Mouse (Mus musculus) forebrain, postnatal 0 days (tissue): ENCODE measurements at regions not wholly inside any gene's neighbourhood (a gene's known extent, or its start where the extent isn't known, plus 50 kb on each side); places are given as distances from the start of the nearest gene placed in this dataset.

Experiments used
- ATAC-seq: fragments of 200-750 bp; cut with Nextera tagmentation; 2 replicates; pipeline ENCODE4 v1.8.0; 2017; ENCODE audit warnings: mild to moderate bottlenecking, moderate library complexity
- DNase-seq: peaks from one replicate; pipeline ENCODE4 v3.0.0-alpha.2; 2015
- H3K27ac ChIP-seq: fragments of 300-500 bp; sonication (generic); 2 replicates; pipeline ENCODE4 v1.5.1; 2014; ENCODE audit warnings: low read depth, mild to moderate bottlenecking, antibody characterized with exemption, low read length, moderate library complexity, mixed read lengths
- H3K27me3 ChIP-seq: fragments of 300-500 bp; sonication (generic); 2 replicates; pipeline ENCODE4 v1.6.1; 2014; ENCODE audit warnings: mild to moderate bottlenecking, low read length, mixed read lengths; ENCODE audit not compliant: insufficient read depth
- H3K36me3 ChIP-seq: fragments of 300-500 bp; sonication (generic); 2 replicates; pipeline ENCODE4 v1.6.1; 2014; ENCODE audit warnings: mild to moderate bottlenecking, moderate library complexity; ENCODE audit not compliant: insufficient read depth
- H3K4me1 ChIP-seq: fragments of 300-500 bp; sonication (generic); 2 replicates; pipeline ENCODE4 v1.6.1; 2014; ENCODE audit warnings: antibody characterized with exemption; ENCODE audit not compliant: insufficient read depth
- H3K4me2 ChIP-seq: fragments of 300-500 bp; sonication (generic); 2 replicates; pipeline ENCODE4 v1.6.1; 2014; ENCODE audit warnings: low read depth, mild to moderate bottlenecking, moderate library complexity
- H3K4me3 ChIP-seq: fragments of 300-500 bp; sonication (generic); 2 replicates; pipeline ENCODE4 v1.5.1; 2014; ENCODE audit warnings: low read depth, low read length, mixed read lengths
- H3K9ac ChIP-seq: fragments of 300-500 bp; sonication (generic); 2 replicates; pipeline ENCODE4 v1.6.1; 2014; ENCODE audit warnings: mild to moderate bottlenecking
- H3K9me3 ChIP-seq: fragments of 300-500 bp; sonication (generic); 2 replicates; pipeline ENCODE4 v1.6.1; 2016; ENCODE audit warnings: low read length
- CTCF ChIP-seq: sonication (generic); IDR thresholded peaks from 2 replicates; pipeline ENCODE4 v1.5.1; 2016; ENCODE audit warnings: antibody characterized with exemption, control low read depth, low read depth
- WGBS: fragments of 180-500 bp; shearing (Covaris S2); extraction: QIAGEN DNeasy Blood & Tissue Kit; methylation state at CpG from one replicate; pipeline ENCODE4 v1.1.7; 2014; 5-methylcytosine and 5-hydroxymethylcytosine counted together

DNA sequence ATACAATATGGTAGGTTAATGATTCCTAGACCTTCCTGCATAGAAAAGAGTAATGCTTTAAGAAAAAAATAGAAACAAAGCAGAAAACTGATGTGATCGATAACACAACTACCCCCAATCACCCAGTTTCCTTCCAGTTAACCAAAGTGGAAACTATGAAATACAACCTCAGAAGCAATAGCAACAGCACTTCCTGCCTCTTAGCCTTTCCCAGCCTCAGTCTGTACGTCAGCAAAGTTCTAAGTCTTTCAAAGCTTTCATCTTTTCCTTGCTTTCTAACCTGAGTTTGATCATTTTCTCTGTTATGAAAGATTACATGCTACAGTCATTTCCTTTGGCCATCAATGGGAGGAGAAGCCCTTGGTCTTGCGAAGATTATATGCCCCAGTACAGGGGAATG, 355.9 kb upstream of the Cblb start:
- Histone ChIP-seq H3K36me3 (no peaks in the 10 kb centered on the region), H3K9ac (no peak overlapping the region), H3K27ac (no peak overlapping the region), H3K4me3 (no peak overlapping the region), H3K27me3 (no peaks in the 10 kb centered on the region), H3K4me1 (no peaks in the 10 kb centered on the region), H3K4me2 (no peak overlapping the region), H3K9me3 (no peaks in the 10 kb centered on the region)
- DNase-seq (no peak), ATAC-seq (no peak)
- WGBS, result 94% methylated on average over 3 of the region's 3 CpGs
- TF ChIP-seq CTCF, result no peak

DNA sequence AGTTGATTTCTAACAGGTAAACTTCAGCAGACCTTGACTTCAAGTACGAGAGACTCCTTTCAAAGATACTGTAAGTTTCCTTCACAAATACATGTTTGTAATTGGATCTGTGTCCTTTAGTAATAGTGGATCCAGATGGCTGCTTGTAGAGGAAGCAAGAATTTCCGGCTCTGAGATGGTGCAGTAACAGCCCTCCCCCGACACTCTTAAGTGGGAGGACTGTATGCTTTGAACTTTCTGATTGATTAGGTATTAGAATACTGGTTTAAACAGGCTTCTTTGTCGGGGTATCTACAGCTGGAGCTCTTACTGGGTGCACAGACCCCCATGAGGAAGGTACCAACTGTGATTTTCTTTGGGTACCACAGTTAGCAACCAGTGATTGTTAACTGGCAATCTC, 355.0 kb upstream of the Cblb start:
- no peak overlapping the region for H3K27ac ChIP-seq
- ATAC-seq, result no peak
- no peak overlapping the region for H3K4me3 ChIP-seq
- no peaks in the 10 kb centered on the region for H3K36me3 ChIP-seq
- H3K27me3 ChIP-seq, result no peaks in the 10 kb centered on the region
- no peaks in the 10 kb centered on the region for H3K9me3 ChIP-seq
- no peak overlapping the region for H3K4me2 ChIP-seq
- no peaks in the 10 kb centered on the region for H3K4me1 ChIP-seq
- DNase-seq, result no peak
- no peak for TF ChIP-seq CTCF
- 72% methylated on average over 4 of the region's 4 CpGs for WGBS
- no peak overlapping the region for H3K9ac ChIP-seq

DNA sequence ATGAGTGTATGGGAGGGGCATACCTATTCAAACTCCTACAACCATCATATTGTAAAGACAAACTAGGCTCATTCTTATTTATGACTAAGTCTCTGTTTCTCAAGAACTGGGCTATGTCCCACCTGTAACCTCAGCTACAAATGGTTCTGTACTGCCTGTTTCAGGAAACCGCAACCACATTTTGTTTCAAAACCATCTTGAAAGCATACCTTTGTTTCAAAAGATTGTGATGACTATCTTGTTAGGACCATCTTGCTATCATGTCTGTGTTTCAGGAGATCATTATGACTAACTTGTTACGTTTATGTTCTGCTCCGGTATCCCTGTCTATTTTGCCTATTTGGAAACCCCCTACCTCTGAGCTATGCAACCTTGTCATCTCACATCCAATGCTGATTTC, 340.2 kb upstream of the Cblb start:
- ATAC-seq, result no peak
- no peak overlapping the region for H3K9ac ChIP-seq
- no peak overlapping the region for H3K27ac ChIP-seq
- H3K4me3 ChIP-seq, result no peak overlapping the region
- WGBS, result 95% methylated on average over 3 of the region's 3 CpGs
- TF ChIP-seq CTCF, result no peak
- DNase-seq, result no peak
- no peaks in the 10 kb centered on the region for H3K27me3 ChIP-seq
- no peaks in the 10 kb centered on the region for H3K36me3 ChIP-seq
- no peaks in the 10 kb centered on the region for H3K9me3 ChIP-seq
- H3K4me2 ChIP-seq, result no peak overlapping the region
- H3K4me1 ChIP-seq, result no peaks in the 10 kb centered on the region

DNA sequence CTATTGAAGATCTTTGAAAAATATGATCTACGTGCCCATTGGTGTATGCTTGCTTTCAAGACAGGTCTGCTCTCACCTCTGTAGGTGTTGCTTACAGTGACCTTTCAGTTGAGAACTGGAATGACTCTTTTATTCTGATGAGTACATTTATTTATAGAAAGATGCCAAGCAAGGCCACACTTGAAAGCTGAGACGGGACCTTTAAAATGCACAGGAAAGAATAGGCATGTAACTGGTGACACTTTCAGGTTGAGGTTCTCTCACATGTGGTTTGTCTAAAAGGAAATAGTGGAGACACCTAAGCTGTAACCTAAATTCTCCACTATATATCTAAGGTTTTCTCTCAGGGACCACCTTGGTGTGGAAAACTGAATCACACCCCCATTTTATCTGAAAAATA, 326.0 kb upstream of the Cblb start:
- ATAC-seq, result no peak
- WGBS, result 81% methylated on average over 2 of the region's 2 CpGs
- no peak overlapping the region for H3K4me2 ChIP-seq

DNA sequence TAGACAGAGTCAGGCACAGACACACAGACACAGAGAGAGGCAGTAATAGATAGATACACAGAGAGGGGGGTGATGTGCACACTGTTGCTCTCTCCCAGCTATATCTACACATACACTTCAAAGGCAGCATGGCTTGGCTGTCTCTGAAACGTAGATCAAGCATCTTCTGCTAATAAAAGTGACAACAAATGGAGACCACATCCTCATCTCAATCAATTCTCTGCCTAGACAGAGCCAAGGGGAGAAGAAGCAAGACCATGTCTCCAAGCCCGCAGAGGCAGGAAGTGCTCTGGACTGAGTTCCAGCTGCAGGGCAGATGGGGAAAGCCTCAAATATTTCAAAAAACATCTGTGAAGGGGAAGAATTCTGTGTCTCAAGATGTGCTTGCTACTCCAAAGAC, 312.3 kb upstream of the Cblb start:
- Histone ChIP-seq H3K27me3 (no peaks in the 10 kb centered on the region), H3K4me2 (no peak overlapping the region), H3K9ac (no peak overlapping the region), H3K9me3 (no peaks in the 10 kb centered on the region), H3K4me1 (no peaks in the 10 kb centered on the region), H3K27ac (no peak overlapping the region), H3K36me3 (no peaks in the 10 kb centered on the region), H3K4me3 (no peak overlapping the region)
- ATAC-seq (no peak), DNase-seq (no peak)
- WGBS, result 80% methylated on average over 2 of the region's 2 CpGs
- no peak for TF ChIP-seq CTCF

More for the DNA sequence above, 326.0 kb upstream of the Cblb start:
- no peak for DNase-seq
- no peak overlapping the region for H3K4me3 ChIP-seq
- H3K36me3 ChIP-seq, result no peaks in the 10 kb centered on the region
- H3K9me3 ChIP-seq, result no peaks in the 10 kb centered on the region
- no peak overlapping the region for H3K27ac ChIP-seq
- no peak for TF ChIP-seq CTCF
- no peaks in the 10 kb centered on the region for H3K27me3 ChIP-seq
- no peak overlapping the region for H3K9ac ChIP-seq
- no peaks in the 10 kb centered on the region for H3K4me1 ChIP-seq

DNA sequence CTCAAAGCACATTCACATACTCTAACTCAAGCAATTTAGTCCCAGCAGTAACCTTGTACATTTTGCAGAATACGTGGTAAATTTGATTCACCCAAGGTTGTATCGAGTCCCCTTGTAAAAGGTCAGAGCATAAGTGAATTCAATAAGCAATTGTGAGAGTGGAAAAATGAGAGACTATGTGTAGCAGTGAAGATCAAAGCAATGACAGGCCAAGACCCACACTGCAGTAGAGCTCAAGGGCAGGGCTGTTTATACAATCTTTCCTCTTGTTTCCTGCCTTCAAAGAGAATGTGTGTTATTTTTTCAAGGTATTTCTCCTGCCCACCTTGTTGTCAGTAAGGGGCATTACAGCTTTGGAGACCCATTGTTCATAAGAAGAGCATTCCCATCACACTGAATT, 311.4 kb upstream of the Cblb start:
- no peak for TF ChIP-seq CTCF
- Histone ChIP-seq H3K4me3 (no peak overlapping the region), H3K27ac (no peak overlapping the region), H3K9ac (no peak overlapping the region), H3K9me3 (no peaks in the 10 kb centered on the region), H3K4me1 (no peaks in the 10 kb centered on the region), H3K4me2 (no peak overlapping the region), H3K27me3 (no peaks in the 10 kb centered on the region), H3K36me3 (no peaks in the 10 kb centered on the region)
- no peak for ATAC-seq
- no peak for DNase-seq
- WGBS, result 84% methylated on average over 2 of the region's 2 CpGs

DNA sequence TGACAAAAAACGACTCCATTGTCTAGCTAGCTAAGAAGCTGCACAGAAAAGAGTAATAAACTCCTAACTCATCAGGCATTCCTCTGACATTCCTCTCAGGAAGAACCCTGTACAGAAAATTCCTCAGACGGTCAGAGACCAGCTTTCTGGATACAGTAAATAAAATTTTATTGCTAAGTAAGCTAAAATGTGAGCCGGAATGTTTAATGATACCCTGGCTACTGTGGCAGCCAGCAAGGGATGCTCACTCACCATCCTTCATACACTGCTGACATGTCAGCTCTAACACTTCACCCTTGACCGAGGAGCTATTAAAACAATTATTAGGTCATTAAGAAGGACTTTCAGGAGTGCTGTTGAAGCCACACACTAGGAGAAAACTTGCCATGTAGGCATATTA, 308.3 kb upstream of the Cblb start:
- TF ChIP-seq CTCF, result no peak
- H3K4me2 ChIP-seq, result no peak overlapping the region
- no peak overlapping the region for H3K9ac ChIP-seq
- H3K4me1 ChIP-seq, result no peaks in the 10 kb centered on the region
- no peak overlapping the region for H3K27ac ChIP-seq
- no peaks in the 10 kb centered on the region for H3K9me3 ChIP-seq
- no peak for ATAC-seq
- 79% methylated on average over 4 of the region's 4 CpGs for WGBS
- H3K36me3 ChIP-seq, result no peaks in the 10 kb centered on the region
- DNase-seq, result no peak
- no peak overlapping the region for H3K4me3 ChIP-seq
- no peaks in the 10 kb centered on the region for H3K27me3 ChIP-seq

DNA sequence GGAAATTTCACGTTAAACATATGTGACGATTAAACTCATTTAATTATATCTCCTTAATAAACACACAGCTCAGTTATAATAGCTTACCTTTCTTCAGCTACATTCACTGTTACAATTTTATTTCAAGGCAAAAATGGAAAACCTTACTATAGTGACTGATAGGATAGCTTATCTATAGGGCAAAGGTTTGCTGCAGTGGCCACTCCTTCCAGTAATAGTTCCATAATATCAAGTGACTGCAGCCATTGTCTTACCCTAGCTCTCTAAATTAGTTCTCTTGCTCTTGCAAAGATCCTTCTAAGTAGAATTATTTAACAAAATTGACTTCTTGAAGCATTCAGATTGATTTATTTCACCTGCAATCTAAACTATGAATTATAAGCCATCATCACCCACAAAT, 289.1 kb upstream of the Cblb start:
- Histone ChIP-seq H3K9ac (no peak overlapping the region), H3K4me3 (no peak overlapping the region), H3K9me3 (no peaks in the 10 kb centered on the region), H3K27ac (no peak overlapping the region), H3K4me2 (no peak overlapping the region), H3K36me3 (no peaks in the 10 kb centered on the region), H3K4me1 (no peaks in the 10 kb centered on the region), H3K27me3 (no peaks in the 10 kb centered on the region)
- WGBS, result 85% methylated on average over 2 of the region's 2 CpGs
- TF ChIP-seq CTCF, result no peak
- no peak for ATAC-seq
- DNase-seq, result no peak
